Mouse (Mus musculus): ENCODE data around the gene Ibsp. TPM values are rescaled to one million over a fixed set of nuclear protein-coding genes. Genes with fewer than 3 reads are reported as not detected.

Gene Ibsp
- polyA plus RNA-seq, 1 experiment = 0.05 TPM

- Histone ChIP-seq H3K27ac (ENCODE audit: control insufficient read depth, insufficient read depth, low read length) (no peak overlapping the region), H3K4me3 (ENCODE audit: control insufficient read depth, insufficient read depth, low read length) (no peak overlapping the region), H3K27me3 (ENCODE audit: control insufficient read depth, insufficient read depth, low read length) (no peaks in the 10 kb centered on the region), H3K4me1 (replicated peaks; ENCODE audit: control insufficient read depth, insufficient read depth, low read length) (no peaks in the 10 kb centered on the region), H3K36me3 (ENCODE audit: control insufficient read depth, insufficient read depth, low read length) (no peaks in the 10 kb centered on the region)
- TF ChIP-seq POLR2A (IDR thresholded peaks at IDR 0.05; ENCODE audit: control insufficient read depth, extremely low read depth, insufficient read depth, low read length, poor library complexity) (no peak), CTCF (IDR thresholded peaks at IDR 0.05; ENCODE audit: borderline replicate concordance, control insufficient read depth, extremely low read depth, insufficient read depth, low read length, poor library complexity) (no peak)
- no peak for DNase-seq
- WGBS = 77% methylated on average over 5 of the region's 5 CpGs
Observed at GRCm38 (mm10) chr5:104339009-104339408, 40.0 kb downstream of the Ibsp start.

GRCm38 (mm10) chr5:104339706-104340512 is 40.9 kb downstream of the Ibsp start:
- H3K4me1 ChIP-seq (replicated peaks; ENCODE audit: control insufficient read depth, insufficient read depth, low read length) = no peaks in the 10 kb centered on the region
- TF ChIP-seq CTCF (IDR thresholded peaks at IDR 0.05; ENCODE audit: borderline replicate concordance, control insufficient read depth, extremely low read depth, insufficient read depth, low read length, poor library complexity) (no peak), POLR2A (IDR thresholded peaks at IDR 0.05; ENCODE audit: control insufficient read depth, extremely low read depth, insufficient read depth, low read length, poor library complexity) (no peak)
- no peaks in the 10 kb centered on the region for H3K36me3 ChIP-seq (ENCODE audit: control insufficient read depth, insufficient read depth, low read length)
- no peak overlapping the region for H3K27ac ChIP-seq (ENCODE audit: control insufficient read depth, insufficient read depth, low read length)
- 26% methylated on average over 14 of the region's 14 CpGs for WGBS
- no peaks in the 10 kb centered on the region for H3K27me3 ChIP-seq (ENCODE audit: control insufficient read depth, insufficient read depth, low read length)
- DNase-seq = no peak
- H3K4me3 ChIP-seq (ENCODE audit: control insufficient read depth, insufficient read depth, low read length) = no peak overlapping the region

- no peaks in the 10 kb centered on the region for H3K4me1 ChIP-seq (replicated peaks; ENCODE audit: control insufficient read depth, insufficient read depth, low read length)
- no peak overlapping the region for H3K4me3 ChIP-seq (ENCODE audit: control insufficient read depth, insufficient read depth, low read length)
- no peaks in the 10 kb centered on the region for H3K27me3 ChIP-seq (ENCODE audit: control insufficient read depth, insufficient read depth, low read length)
- H3K36me3 ChIP-seq (ENCODE audit: control insufficient read depth, insufficient read depth, low read length) = no peaks in the 10 kb centered on the region
- TF ChIP-seq POLR2A (IDR thresholded peaks at IDR 0.05; ENCODE audit: control insufficient read depth, extremely low read depth, insufficient read depth, low read length, poor library complexity) (no peak), CTCF (IDR thresholded peaks at IDR 0.05; ENCODE audit: borderline replicate concordance, control insufficient read depth, extremely low read depth, insufficient read depth, low read length, poor library complexity) (no peak)
- H3K27ac ChIP-seq (ENCODE audit: control insufficient read depth, insufficient read depth, low read length) = no peak overlapping the region
- no peak for DNase-seq
- 84% methylated on average over 4 of the region's 4 CpGs for WGBS
Observed at GRCm38 (mm10) chr5:104340513-104340829, 41.5 kb downstream of the Ibsp start.

GRCm38 (mm10) chr5:104342881-104343280 is 43.9 kb downstream of the Ibsp start:
- H3K4me1 ChIP-seq (replicated peaks; ENCODE audit: control insufficient read depth, insufficient read depth, low read length) = no peaks in the 10 kb centered on the region
- 46% methylated on average over 6 of the region's 6 CpGs for WGBS
- H3K36me3 ChIP-seq (ENCODE audit: control insufficient read depth, insufficient read depth, low read length) = no peaks in the 10 kb centered on the region
- DNase-seq = no peak
- no peak overlapping the region for H3K27ac ChIP-seq (ENCODE audit: control insufficient read depth, insufficient read depth, low read length)
- no peak overlapping the region for H3K4me3 ChIP-seq (ENCODE audit: control insufficient read depth, insufficient read depth, low read length)
- H3K27me3 ChIP-seq (ENCODE audit: control insufficient read depth, insufficient read depth, low read length) = no peaks in the 10 kb centered on the region
- TF ChIP-seq POLR2A (IDR thresholded peaks at IDR 0.05; ENCODE audit: control insufficient read depth, extremely low read depth, insufficient read depth, low read length, poor library complexity) = no peak
- no peak for TF ChIP-seq CTCF (IDR thresholded peaks at IDR 0.05; ENCODE audit: borderline replicate concordance, control insufficient read depth, extremely low read depth, insufficient read depth, low read length, poor library complexity)

GRCm38 (mm10) chr5:104344526-104345240 is 45.7 kb downstream of the Ibsp start:
- no peak overlapping the region for H3K27ac ChIP-seq (ENCODE audit: control insufficient read depth, insufficient read depth, low read length)
- WGBS = 82% methylated on average over 9 of the region's 9 CpGs
- no peaks in the 10 kb centered on the region for H3K4me1 ChIP-seq (replicated peaks; ENCODE audit: control insufficient read depth, insufficient read depth, low read length)
- H3K36me3 ChIP-seq (ENCODE audit: control insufficient read depth, insufficient read depth, low read length) = no peaks in the 10 kb centered on the region
- H3K27me3 ChIP-seq (ENCODE audit: control insufficient read depth, insufficient read depth, low read length) = no peaks in the 10 kb centered on the region
- H3K4me3 ChIP-seq (ENCODE audit: control insufficient read depth, insufficient read depth, low read length) = no peak overlapping the region
- TF ChIP-seq CTCF (IDR thresholded peaks at IDR 0.05; ENCODE audit: borderline replicate concordance, control insufficient read depth, extremely low read depth, insufficient read depth, low read length, poor library complexity) (no peak), POLR2A (IDR thresholded peaks at IDR 0.05; ENCODE audit: control insufficient read depth, extremely low read depth, insufficient read depth, low read length, poor library complexity) (no peak)
- no peak for DNase-seq

GRCm38 (mm10) chr5:104345241-104345630 is 46.3 kb downstream of the Ibsp start:
- DNase-seq = no peak
- WGBS = 64% methylated on average over 6 of the region's 6 CpGs
- Histone ChIP-seq H3K27ac (ENCODE audit: control insufficient read depth, insufficient read depth, low read length) (no peak overlapping the region), H3K4me3 (ENCODE audit: control insufficient read depth, insufficient read depth, low read length) (no peak overlapping the region), H3K27me3 (ENCODE audit: control insufficient read depth, insufficient read depth, low read length) (no peaks in the 10 kb centered on the region), H3K36me3 (ENCODE audit: control insufficient read depth, insufficient read depth, low read length) (no peaks in the 10 kb centered on the region), H3K4me1 (replicated peaks; ENCODE audit: control insufficient read depth, insufficient read depth, low read length) (no peaks in the 10 kb centered on the region)
- TF ChIP-seq POLR2A (IDR thresholded peaks at IDR 0.05; ENCODE audit: control insufficient read depth, extremely low read depth, insufficient read depth, low read length, poor library complexity) (no peak), CTCF (IDR thresholded peaks at IDR 0.05; ENCODE audit: borderline replicate concordance, control insufficient read depth, extremely low read depth, insufficient read depth, low read length, poor library complexity) (no peak)

Data from thymus, adult 2 months (tissue).